Mouse (Mus musculus): Measurements from ENCODE around the gene Gdi2. TPM values are rescaled to one million over a fixed set of nuclear protein-coding genes. Genes with fewer than 3 reads are reported as not detected.
"Not testable (repeated sequence)": the region's sequence is repeated elsewhere in the genome, so short reads cannot be mapped to it uniquely, and the experiment has no call there.

Gdi2 gene
- 416 and 425 TPM in 2 replicates for polyA plus RNA-seq (2016; fragmentation: Nextera tagmentation; extraction: Ambion mirVana)

DNA sequence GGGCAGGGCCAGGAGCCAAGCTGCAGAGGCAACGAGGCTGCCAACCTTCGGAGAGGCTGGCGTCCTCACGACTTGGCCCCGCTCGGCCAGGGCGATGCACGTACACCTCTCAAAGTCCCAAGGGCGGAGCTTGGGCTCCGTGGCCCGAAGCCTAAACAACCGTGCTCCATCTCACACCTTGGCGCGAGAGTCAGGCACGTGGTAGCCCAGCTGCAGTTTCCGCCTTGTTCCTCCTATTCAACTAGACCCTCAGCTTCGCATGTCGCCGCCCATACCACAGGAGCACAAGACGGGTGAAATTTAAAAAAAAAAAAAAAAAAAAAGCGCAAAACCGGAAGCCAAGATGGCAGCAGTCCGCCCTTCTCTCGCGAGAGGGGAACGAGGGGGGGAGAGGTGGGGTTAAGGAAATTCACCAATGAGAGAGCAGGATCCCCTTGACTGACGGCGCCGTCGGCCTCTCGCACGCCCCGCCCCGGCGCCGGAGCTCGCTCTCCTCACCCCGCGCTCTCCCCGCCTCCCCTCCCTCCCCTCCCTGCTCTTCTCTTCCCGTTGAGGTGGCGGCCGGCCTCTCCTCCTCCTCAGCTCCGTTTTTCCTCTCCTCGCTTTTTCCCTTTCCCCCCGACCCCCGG is at the start of gene Gdi2:
Gene Gdi2, plus strand, starts transcription at position 470 of the 629 bp plus-strand sequence.
- WGBS: under 1% methylated on average over 44 of the region's 47 CpGs
- H3K9me3 ChIP-seq: peaks cover 6% of the 10 kb centered on the region
- ATAC-seq (ENCODE audit: insufficient number of reproducible peaks, insufficient read depth, low FRiP score, low TSS enrichment, low read depth): peak; percentile 97
- no peaks in the 10 kb centered on the region for H3K27me3 ChIP-seq
- H3K27ac ChIP-seq: peak within 1 kb of the TSS; percentile 99
- peak within 1 kb of the TSS; percentile 82 for H3K4me2 ChIP-seq
- peak within 1 kb of the TSS; percentile 97 for H3K9ac ChIP-seq (replicated peaks)
- H3K4me3 ChIP-seq (replicated peaks): peak within 1 kb of the TSS; percentile 92
- H3K36me3 ChIP-seq: no peaks in the 10 kb centered on the region
- H3K4me1 ChIP-seq (replicated peaks): peaks cover 19% of the 10 kb centered on the region

GRCm38 (mm10) chr13:3495526-3495925 is 42.3 kb upstream of the Gdi2 start:
- Histone ChIP-seq H3K9ac (replicated peaks) (no peak overlapping the region), H3K4me1 (replicated peaks) (no peaks in the 10 kb centered on the region), H3K4me3 (replicated peaks) (no peak overlapping the region), H3K27ac (no peak overlapping the region), H3K9me3 (no peaks in the 10 kb centered on the region), H3K27me3 (no peaks in the 10 kb centered on the region), H3K36me3 (peaks cover 9% of the 10 kb centered on the region; the same call in 1 of the 2 replicates), H3K4me2 (no peak overlapping the region)
- WGBS: 92% methylated on average over 4 of the region's 4 CpGs
- ATAC-seq (ENCODE audit: insufficient number of reproducible peaks, insufficient read depth, low FRiP score, low TSS enrichment, low read depth): no peak

GRCm38 (mm10) chr13:3501014-3501413 is 36.8 kb upstream of the Gdi2 start:
- ATAC-seq (ENCODE audit: insufficient number of reproducible peaks, insufficient read depth, low FRiP score, low TSS enrichment, low read depth); H3K9ac ChIP-seq (replicated peaks); H3K4me3 ChIP-seq (replicated peaks); H3K4me1 ChIP-seq (replicated peaks); H3K4me2 ChIP-seq; H3K36me3 ChIP-seq; H3K27ac ChIP-seq; H3K27me3 ChIP-seq; H3K9me3 ChIP-seq: not testable (repeated sequence)
- 92% methylated on average over 6 of the region's 6 CpGs for WGBS

- not testable (repeated sequence) for H3K27me3 ChIP-seq; H3K4me3 ChIP-seq (replicated peaks); ATAC-seq (ENCODE audit: insufficient number of reproducible peaks, insufficient read depth, low FRiP score, low TSS enrichment, low read depth); H3K4me1 ChIP-seq (replicated peaks); H3K4me2 ChIP-seq; H3K36me3 ChIP-seq; H3K9ac ChIP-seq (replicated peaks); H3K9me3 ChIP-seq; H3K27ac ChIP-seq
- WGBS: 78% methylated on average over 6 of the region's 6 CpGs
Observed at GRCm38 (mm10) chr13:3515351-3515750, 22.5 kb upstream of the Gdi2 start.

DNA sequence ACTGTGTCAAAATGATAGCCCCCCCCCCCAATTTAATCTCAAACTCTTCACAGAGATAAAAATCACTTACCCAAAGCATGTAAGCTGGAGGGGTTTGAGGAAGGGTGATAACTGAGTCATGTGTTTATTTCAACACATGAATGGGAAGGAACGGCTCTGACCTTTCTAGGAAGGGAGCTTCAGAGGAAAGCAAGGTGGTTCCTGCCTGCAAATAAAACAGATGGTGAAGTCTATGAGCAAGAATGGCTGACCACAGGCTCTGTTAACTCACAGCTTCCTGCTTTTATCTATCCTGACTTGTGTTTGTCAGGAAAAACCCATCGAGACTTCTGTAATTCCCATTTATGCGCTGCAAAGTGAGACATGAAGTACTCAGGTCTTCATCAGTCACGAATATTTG is 18.5 kb upstream of the Gdi2 start:
- 76% methylated on average over 4 of the region's 4 CpGs for WGBS
- H3K4me1 ChIP-seq (replicated peaks); H3K36me3 ChIP-seq; ATAC-seq (ENCODE audit: insufficient number of reproducible peaks, insufficient read depth, low FRiP score, low TSS enrichment, low read depth); H3K9ac ChIP-seq (replicated peaks); H3K27ac ChIP-seq; H3K27me3 ChIP-seq; H3K4me2 ChIP-seq; H3K9me3 ChIP-seq; H3K4me3 ChIP-seq (replicated peaks): not testable (repeated sequence)

DNA sequence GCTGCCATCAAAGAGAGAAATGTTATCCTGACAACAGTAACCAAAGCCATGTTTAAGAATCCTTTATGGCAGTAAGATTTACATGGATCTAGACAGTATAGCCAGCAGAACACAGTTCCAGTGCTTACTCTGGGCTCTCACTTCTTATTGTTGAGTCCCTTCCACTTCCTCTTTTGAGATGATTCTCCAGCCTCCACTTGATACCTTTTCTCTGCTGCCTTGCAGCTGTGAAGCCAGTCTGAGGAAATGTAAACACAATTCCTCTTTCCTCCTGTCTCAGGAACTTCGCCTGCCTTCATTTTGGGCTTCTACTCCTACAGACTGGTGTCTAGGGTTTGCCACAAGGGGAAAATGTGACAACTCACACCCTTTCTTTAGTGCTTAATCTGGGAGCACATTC is 17.9 kb upstream of the Gdi2 start:
- WGBS: 39% methylated on average over 1 of the region's 1 CpGs
- not testable (repeated sequence) for H3K27ac ChIP-seq; H3K9ac ChIP-seq (replicated peaks); H3K4me2 ChIP-seq; H3K27me3 ChIP-seq; ATAC-seq (ENCODE audit: insufficient number of reproducible peaks, insufficient read depth, low FRiP score, low TSS enrichment, low read depth); H3K9me3 ChIP-seq; H3K4me3 ChIP-seq (replicated peaks); H3K36me3 ChIP-seq; H3K4me1 ChIP-seq (replicated peaks)

DNA sequence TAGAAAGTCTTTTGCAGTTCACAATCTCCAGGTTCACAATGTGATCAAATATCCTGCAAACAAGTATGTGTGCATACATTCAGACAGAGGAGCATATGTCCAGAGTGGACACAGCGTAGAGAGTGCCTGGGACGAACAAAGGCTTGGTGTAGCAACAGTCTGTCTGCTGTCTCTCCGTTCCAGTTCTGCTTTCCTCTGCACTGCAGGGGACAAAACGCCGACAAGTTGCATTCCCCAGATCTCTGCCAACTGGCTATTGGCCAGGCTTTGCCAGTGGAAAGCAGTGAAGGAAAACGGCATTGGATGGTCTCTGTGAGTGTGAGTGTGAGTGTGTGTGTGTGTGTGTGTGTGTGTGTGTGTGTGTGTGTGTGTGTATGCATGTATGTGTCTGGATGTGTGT is 14.4 kb upstream of the Gdi2 start:
- no peak overlapping the region for H3K27ac ChIP-seq
- no peaks in the 10 kb centered on the region for H3K36me3 ChIP-seq
- no peak overlapping the region for H3K9ac ChIP-seq (replicated peaks)
- WGBS: 74% methylated on average over 6 of the region's 6 CpGs
- H3K4me1 ChIP-seq (replicated peaks): no peaks in the 10 kb centered on the region
- no peak overlapping the region for H3K4me3 ChIP-seq (replicated peaks)
- no peaks in the 10 kb centered on the region for H3K27me3 ChIP-seq
- no peaks in the 10 kb centered on the region for H3K9me3 ChIP-seq
- H3K4me2 ChIP-seq: no peak overlapping the region
- ATAC-seq (ENCODE audit: insufficient number of reproducible peaks, insufficient read depth, low FRiP score, low TSS enrichment, low read depth): no peak

- H3K4me2 ChIP-seq: no peak overlapping the region
- no peaks in the 10 kb centered on the region for H3K27me3 ChIP-seq
- no peak overlapping the region for H3K9ac ChIP-seq (replicated peaks)
- H3K4me3 ChIP-seq (replicated peaks): no peak overlapping the region
- no peaks in the 10 kb centered on the region for H3K4me1 ChIP-seq (replicated peaks)
- H3K9me3 ChIP-seq: no peaks in the 10 kb centered on the region
- 77% methylated on average over 1 of the region's 1 CpGs for WGBS
- no peaks in the 10 kb centered on the region for H3K36me3 ChIP-seq
- no peak overlapping the region for H3K27ac ChIP-seq
- ATAC-seq (ENCODE audit: insufficient number of reproducible peaks, insufficient read depth, low FRiP score, low TSS enrichment, low read depth): no peak
Observed at GRCm38 (mm10) chr13:3523946-3524345, 13.9 kb upstream of the Gdi2 start.

DNA sequence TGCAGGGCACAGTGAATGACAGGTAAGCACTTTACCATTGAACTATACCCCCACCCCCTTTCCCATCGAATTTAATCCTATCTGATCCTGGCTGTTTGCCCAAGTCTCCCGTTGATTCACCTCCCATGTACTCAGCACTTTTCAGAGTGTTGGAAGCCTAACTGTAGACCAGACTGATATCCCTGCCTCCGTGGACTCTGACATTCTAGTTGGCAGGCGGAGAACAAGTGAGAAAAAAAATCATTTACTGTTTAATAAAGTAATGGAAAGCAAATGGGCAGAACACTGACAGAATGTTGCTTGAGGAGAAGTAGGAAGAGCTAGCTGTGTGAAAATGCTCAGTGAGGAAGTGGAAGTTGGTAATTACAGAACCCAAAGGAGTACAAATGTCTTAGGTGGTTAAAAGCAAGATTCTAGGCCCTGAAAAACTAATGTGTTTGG is 12.2 kb upstream of the Gdi2 start:
- no peak overlapping the region for H3K4me2 ChIP-seq
- H3K4me1 ChIP-seq (replicated peaks): no peaks in the 10 kb centered on the region
- no peaks in the 10 kb centered on the region for H3K36me3 ChIP-seq
- 72% methylated on average over 4 of the region's 4 CpGs for WGBS
- H3K9ac ChIP-seq (replicated peaks): no peak overlapping the region
- H3K4me3 ChIP-seq (replicated peaks): no peak overlapping the region
- no peak overlapping the region for H3K27ac ChIP-seq
- no peaks in the 10 kb centered on the region for H3K9me3 ChIP-seq
- H3K27me3 ChIP-seq: no peaks in the 10 kb centered on the region
- ATAC-seq (ENCODE audit: insufficient number of reproducible peaks, insufficient read depth, low FRiP score, low TSS enrichment, low read depth): no peak

- Histone ChIP-seq H3K9ac (replicated peaks) (no peak overlapping the region), H3K27ac (no peak overlapping the region), H3K9me3 (0 out of 2 replicates have a peak, but pooled peaks cover 1% of the 10 kb centered on the region), H3K36me3 (no peaks in the 10 kb centered on the region), H3K4me1 (replicated peaks) (no peaks in the 10 kb centered on the region), H3K27me3 (no peaks in the 10 kb centered on the region), H3K4me2 (no peak overlapping the region), H3K4me3 (replicated peaks) (no peak overlapping the region)
- no peak for ATAC-seq (ENCODE audit: insufficient number of reproducible peaks, insufficient read depth, low FRiP score, low TSS enrichment, low read depth)
- WGBS: 83% methylated on average over 8 of the region's 8 CpGs
Observed at GRCm38 (mm10) chr13:3526328-3526727, 11.5 kb upstream of the Gdi2 start.

DNA sequence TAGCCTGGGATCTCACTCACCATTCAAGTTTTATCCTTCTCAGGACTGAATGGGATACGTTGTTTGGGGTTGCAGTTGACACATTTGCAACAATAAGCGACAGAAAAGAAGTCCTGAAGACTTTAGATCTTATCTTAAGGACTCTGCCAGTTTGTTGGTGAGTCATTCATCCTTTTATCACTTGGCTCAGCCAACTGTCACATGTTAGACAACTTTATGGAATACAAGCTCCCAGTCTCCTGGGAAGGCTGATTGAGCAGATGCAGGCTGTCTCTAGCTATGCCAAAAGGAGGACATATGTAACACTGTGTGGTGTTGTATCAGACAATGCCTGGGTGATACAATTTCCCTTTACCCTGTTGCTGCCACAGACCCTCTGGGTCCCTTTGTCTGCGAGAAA is 7.4 kb upstream of the Gdi2 start:
- no peak overlapping the region for H3K4me2 ChIP-seq
- H3K36me3 ChIP-seq: no peaks in the 10 kb centered on the region
- ATAC-seq (ENCODE audit: insufficient number of reproducible peaks, insufficient read depth, low FRiP score, low TSS enrichment, low read depth): no peak
- no peak overlapping the region for H3K27ac ChIP-seq
- H3K4me1 ChIP-seq (replicated peaks): no peaks in the 10 kb centered on the region
- H3K9ac ChIP-seq (replicated peaks): no peak overlapping the region
- WGBS: 64% methylated on average over 3 of the region's 3 CpGs
- H3K27me3 ChIP-seq: no peaks in the 10 kb centered on the region
- H3K4me3 ChIP-seq (replicated peaks): no peak overlapping the region
- H3K9me3 ChIP-seq: 0 out of 2 replicates have a peak, but pooled peaks cover 9% of the 10 kb centered on the region

GRCm38 (mm10) chr13:3531176-3531575 is 6.7 kb upstream of the Gdi2 start:
- not testable (repeated sequence) for H3K27ac ChIP-seq; H3K4me1 ChIP-seq (replicated peaks); H3K4me2 ChIP-seq; H3K36me3 ChIP-seq; H3K27me3 ChIP-seq; H3K4me3 ChIP-seq (replicated peaks); H3K9ac ChIP-seq (replicated peaks); ATAC-seq (ENCODE audit: insufficient number of reproducible peaks, insufficient read depth, low FRiP score, low TSS enrichment, low read depth)
- WGBS: 81% methylated on average over 2 of the region's 2 CpGs
- H3K9me3 ChIP-seq: peaks cover 10% of the 10 kb centered on the region
